Mouse (Mus musculus) naive thymus-derived CD4-positive, alpha-beta T cell, adult 5 months (primary cell): ENCODE results near the gene Fam209. TPM values are rescaled to one million over a fixed set of nuclear protein-coding genes. Genes with fewer than 3 reads are reported as not detected.

ENCODE experiments used
- polyA plus RNA-seq: library from polyadenylated mRNA; unstranded; fragments of 100-300 nt; shearing (Covaris generic); gene quantifications from one replicate; pipeline ENCODE4 v1.2.1, GENCODE M21; 2017

The Fam209 gene
- not detected for polyA plus RNA-seq

GRCm38 (mm10) chr2:172472318-172472717 is at the start of gene Fam209:
TSS of gene Fam209 (plus strand) at chr2:172472520.

GRCm38 (mm10) chr2:172439843-172440639 is 32.3 kb upstream of the Fam209 start, which contains the start of gene Rtf2:
TSS of gene Rtf2 (plus strand) at chr2:172440556.

DNA sequence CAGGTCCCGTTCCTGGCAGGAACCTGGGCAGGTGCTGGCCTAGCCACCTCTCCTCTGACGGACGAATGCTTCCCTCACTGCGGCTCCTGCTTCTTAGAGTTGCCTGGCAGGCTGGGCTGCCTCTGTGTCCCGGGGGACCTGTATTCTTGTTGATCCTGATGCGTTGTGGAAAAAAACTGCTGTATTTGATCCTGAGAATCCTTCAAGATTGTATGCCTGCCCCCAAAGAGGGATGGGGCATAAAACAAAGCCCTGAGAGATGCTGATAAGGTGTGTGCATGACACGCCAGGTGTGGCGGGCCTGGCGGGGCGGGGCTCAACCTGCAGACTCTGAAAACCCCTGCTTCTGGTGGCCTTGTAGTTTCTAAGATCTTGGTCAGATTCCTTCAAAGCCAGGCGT is 13.8 kb upstream of the Fam209 start, which contains the start of gene Gcnt7:
Gene Gcnt7, minus strand, starts transcription at position 101 of the 400 bp plus-strand sequence.

Other genes with a start within 250 kb of the Fam209 start
- not detected for gene Mc3r, start 224.0 kb upstream of the Fam209 start, polyA plus RNA-seq
- gene Fam210b, start 127.0 kb upstream of the Fam209 start, polyA plus RNA-seq: 13.9 TPM
- 4.3 TPM for gene Aurka, start 102.0 kb upstream of the Fam209 start, polyA plus RNA-seq
- gene Cstf1, start 101.8 kb upstream of the Fam209 start, polyA plus RNA-seq: 23.6 TPM
- 0.45 TPM for gene Cass4, start 78.7 kb upstream of the Fam209 start, polyA plus RNA-seq
- gene Rtf2, start 32.0 kb upstream of the Fam209 start, polyA plus RNA-seq: 70.7 TPM
- gene Gcnt7, start 13.9 kb upstream of the Fam209 start, polyA plus RNA-seq: 6.3 TPM
- gene Tfap2c, start 77.1 kb downstream of the Fam209 start, polyA plus RNA-seq: not detected